Mouse (Mus musculus) limb, embryonic 12.5 days (tissue): Measurements from ENCODE around the gene Zwint. TPM values are rescaled to one million over a fixed set of nuclear protein-coding genes. Genes with fewer than 3 reads are reported as not detected.

Experiments used
- ATAC-seq: fragments of 200-750 bp; cut with Nextera tagmentation; 2 replicates; pipeline ENCODE4 v1.8.0; 2017; ENCODE audit warnings: low read depth, moderate TSS enrichment; ENCODE audit not compliant: insufficient number of reproducible peaks, insufficient read depth, low FRiP score, low TSS enrichment
- H3K27ac ChIP-seq: fragments of 300-500 bp; sonication (generic); 2 replicates; pipeline ENCODE4 v1.5.1; 2016; ENCODE audit warnings: mild to moderate bottlenecking, moderate library complexity
- H3K27me3 ChIP-seq: fragments of 300-500 bp; sonication (generic); 2 replicates; pipeline ENCODE4 v1.6.1; 2016; ENCODE audit warnings: mild to moderate bottlenecking, moderate library complexity
- H3K36me3 ChIP-seq: fragments of 300-500 bp; sonication (generic); 2 replicates; pipeline ENCODE4 v1.6.1; 2016; ENCODE audit warnings: mild to moderate bottlenecking, moderate library complexity
- H3K4me1 ChIP-seq: fragments of 300-500 bp; sonication (generic); replicated peaks from 2 replicates; pipeline ENCODE4 v1.6.1; 2016
- H3K4me2 ChIP-seq: fragments of 300-500 bp; sonication (generic); 2 replicates; pipeline ENCODE4 v1.6.1; 2016; ENCODE audit warnings: mild to moderate bottlenecking, moderate library complexity
- H3K4me3 ChIP-seq: fragments of 300-500 bp; sonication (generic); replicated peaks from 2 replicates; pipeline ENCODE4 v1.5.1; 2016; ENCODE audit warnings: mild to moderate bottlenecking
- H3K9ac ChIP-seq: fragments of 300-500 bp; sonication (generic); replicated peaks from 2 replicates; pipeline ENCODE4 v1.6.1; 2016; ENCODE audit warnings: mild to moderate bottlenecking, moderate library complexity
- H3K9me3 ChIP-seq: fragments of 300-500 bp; sonication (generic); 2 replicates; pipeline ENCODE4 v1.6.1; 2016; ENCODE audit warnings: mild to moderate bottlenecking, moderate library complexity
- WGBS: fragments of 180-500 bp; shearing (Covaris S2); methylation state at CpG from one replicate; pipeline ENCODE4 v1.1.7; 2016; 5-methylcytosine and 5-hydroxymethylcytosine counted together
- polyA plus RNA-seq: library from polyadenylated mRNA; unstranded; fragments of >200 nt; fragmentation: Nextera tagmentation; extraction: Ambion mirVana; gene quantifications from 2 replicates; pipeline ENCODE4 v1.2.1, GENCODE M21; 2016

Zwint gene
- polyA plus RNA-seq = 283 and 284 TPM in 2 replicates

GRCm38 (mm10) chr10:72654270-72655016 lies at the start of gene Zwint:
Gene Zwint (plus strand): TSS chr10:72654845.
- 2% methylated on average over 36 of the region's 36 CpGs for WGBS
- peak; percentile 98 for ATAC-seq
- Histone ChIP-seq H3K4me3 (peak within 1 kb of the TSS; percentile 77), H3K9ac (peak within 1 kb of the TSS; percentile 75), H3K27me3 (no peaks in the 10 kb centered on the region), H3K4me2 (peak within 1 kb of the TSS; percentile 75), H3K27ac (peak within 1 kb of the TSS; percentile 92), H3K9me3 (no peaks in the 10 kb centered on the region), H3K4me1 (peaks cover 10% of the 10 kb centered on the region), H3K36me3 (peaks cover 31% of the 10 kb centered on the region)

DNA sequence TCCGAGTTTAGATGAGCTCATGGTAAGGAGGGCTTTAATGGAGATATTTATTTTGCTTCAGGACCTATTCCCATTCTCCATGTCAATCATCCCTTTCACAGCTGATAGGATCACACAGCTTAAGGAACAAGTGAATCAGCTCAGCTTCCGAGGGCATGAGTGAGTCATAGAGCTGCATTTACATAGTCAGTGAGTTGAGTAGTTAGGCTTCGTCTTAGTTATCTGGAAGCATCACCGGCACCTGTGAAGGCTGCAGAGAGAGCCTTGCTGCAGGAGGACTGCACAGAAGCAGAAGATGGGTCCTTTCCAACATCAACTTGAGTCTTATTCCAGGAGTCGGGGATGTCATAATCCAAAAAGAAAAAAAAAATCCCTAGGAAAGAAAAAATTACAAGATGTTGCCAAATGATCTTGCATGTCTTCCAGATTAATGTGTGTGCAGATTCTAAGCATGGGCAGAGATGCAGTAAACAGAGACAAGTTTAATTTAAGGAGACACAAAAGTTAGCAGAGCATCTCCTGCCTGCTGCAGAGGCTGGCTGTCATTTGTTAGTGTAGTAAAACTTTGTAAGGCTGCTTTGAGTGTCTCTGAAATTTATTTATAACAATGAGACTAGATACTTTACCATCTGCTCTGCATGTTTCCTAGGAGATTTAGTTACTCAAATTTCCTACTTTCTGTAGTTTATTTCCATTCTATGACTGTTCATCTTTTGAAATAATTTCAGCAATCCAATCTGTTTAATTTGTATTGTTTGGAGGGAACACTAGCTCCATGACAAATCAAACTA lies 41.3 kb upstream of the Zwint start:
- H3K4me3 ChIP-seq = no peak overlapping the region
- ATAC-seq = no peak
- 90% methylated on average over 5 of the region's 5 CpGs for WGBS

GRCm38 (mm10) chr10:72616153-72616552 lies 38.5 kb upstream of the Zwint start:
- no peaks in the 10 kb centered on the region for H3K4me1 ChIP-seq
- H3K9ac ChIP-seq = no peak overlapping the region
- H3K36me3 ChIP-seq = no peaks in the 10 kb centered on the region
- 25% methylated on average over 2 of the region's 2 CpGs for WGBS
- H3K27ac ChIP-seq = no peak overlapping the region
- H3K4me2 ChIP-seq = no peak overlapping the region
- no peak for ATAC-seq
- H3K9me3 ChIP-seq = peaks cover 3% of the 10 kb centered on the region; the same call in 1 of the 2 replicates
- H3K4me3 ChIP-seq = no peak overlapping the region
- H3K27me3 ChIP-seq = no peaks in the 10 kb centered on the region

More for the DNA sequence above, 41.3 kb upstream of the Zwint start:
- Histone ChIP-seq H3K4me2 (no peak overlapping the region), H3K4me1 (no peaks in the 10 kb centered on the region), H3K36me3 (no peaks in the 10 kb centered on the region), H3K27me3 (no peaks in the 10 kb centered on the region), H3K9ac (no peak overlapping the region), H3K27ac (no peak overlapping the region), H3K9me3 (peaks cover 3% of the 10 kb centered on the region; the same call in 1 of the 2 replicates)

- no peak for ATAC-seq
- WGBS = 37% methylated on average over 2 of the region's 2 CpGs
- no peak overlapping the region for H3K27ac ChIP-seq
These were observed 34.1 kb upstream of the Zwint start for GRCm38 (mm10) chr10:72620527-72620926.

DNA sequence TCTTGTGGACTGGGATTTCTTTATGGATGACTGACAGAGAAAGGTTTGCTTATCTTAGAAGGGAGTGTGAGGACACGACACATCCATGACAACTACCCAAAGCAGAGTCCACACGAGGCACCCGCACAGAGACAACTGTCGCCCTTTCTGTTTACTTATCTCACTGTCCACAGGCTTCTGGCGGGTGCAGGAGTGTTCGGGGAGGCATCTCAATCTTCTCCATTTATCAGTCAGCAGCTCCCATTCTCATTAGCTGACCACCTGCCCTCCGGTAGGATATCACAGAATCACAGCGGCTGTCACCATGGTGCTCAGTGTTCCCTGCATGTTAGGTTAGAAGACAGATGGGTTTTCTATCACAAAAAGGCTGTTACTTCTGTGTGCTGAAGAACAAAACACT lies 31.1 kb upstream of the Zwint start:
- 81% methylated on average over 8 of the region's 8 CpGs for WGBS
- ATAC-seq = no peak
- H3K27me3 ChIP-seq = no peaks in the 10 kb centered on the region
- H3K9ac ChIP-seq = no peak overlapping the region
- no peak overlapping the region for H3K27ac ChIP-seq
- no peak overlapping the region for H3K4me2 ChIP-seq
- H3K4me1 ChIP-seq = no peaks in the 10 kb centered on the region
- no peak overlapping the region for H3K4me3 ChIP-seq
- H3K36me3 ChIP-seq = no peaks in the 10 kb centered on the region
- no peaks in the 10 kb centered on the region for H3K9me3 ChIP-seq

More at GRCm38 (mm10) chr10:72620527-72620926, 34.1 kb upstream of the Zwint start:
- Histone ChIP-seq H3K4me3 (no peak overlapping the region), H3K9ac (no peak overlapping the region), H3K27me3 (no peaks in the 10 kb centered on the region), H3K4me1 (no peaks in the 10 kb centered on the region), H3K4me2 (no peak overlapping the region), H3K9me3 (no peaks in the 10 kb centered on the region), H3K36me3 (no peaks in the 10 kb centered on the region)

GRCm38 (mm10) chr10:72634125-72634524 lies 20.5 kb upstream of the Zwint start:
- no peak for ATAC-seq
- H3K9me3 ChIP-seq = no peaks in the 10 kb centered on the region
- no peaks in the 10 kb centered on the region for H3K27me3 ChIP-seq
- no peak overlapping the region for H3K4me2 ChIP-seq
- H3K4me3 ChIP-seq = no peak overlapping the region
- H3K4me1 ChIP-seq = peaks cover 5% of the 10 kb centered on the region; the same call in 1 of the 2 replicates
- H3K9ac ChIP-seq = no peak overlapping the region
- 46% methylated on average over 5 of the region's 5 CpGs for WGBS
- H3K36me3 ChIP-seq = no peaks in the 10 kb centered on the region
- H3K27ac ChIP-seq = no peak overlapping the region

- no peak for ATAC-seq
- Histone ChIP-seq H3K9me3 (no peaks in the 10 kb centered on the region), H3K9ac (no peak overlapping the region), H3K27ac (no peak overlapping the region), H3K36me3 (no peaks in the 10 kb centered on the region), H3K4me3 (no peak overlapping the region), H3K4me1 (peaks cover 5% of the 10 kb centered on the region), H3K4me2 (no peak overlapping the region), H3K27me3 (no peaks in the 10 kb centered on the region)
- WGBS = 66% methylated on average over 6 of the region's 6 CpGs
These were observed 3.8 kb upstream of the Zwint start for GRCm38 (mm10) chr10:72650867-72651266.

- Histone ChIP-seq H3K4me1 (peaks cover 10% of the 10 kb centered on the region), H3K36me3 (peaks cover 25% of the 10 kb centered on the region), H3K9ac (no peak overlapping the region), H3K27ac (no peak overlapping the region), H3K4me3 (no peak overlapping the region), H3K27me3 (no peaks in the 10 kb centered on the region), H3K9me3 (no peaks in the 10 kb centered on the region), H3K4me2 (peak overlapping the region; percentile 75)
- 52% methylated on average over 2 of the region's 2 CpGs for WGBS
- ATAC-seq = no peak
These were observed 848 bp upstream of the Zwint start for GRCm38 (mm10) chr10:72653797-72654196.

DNA sequence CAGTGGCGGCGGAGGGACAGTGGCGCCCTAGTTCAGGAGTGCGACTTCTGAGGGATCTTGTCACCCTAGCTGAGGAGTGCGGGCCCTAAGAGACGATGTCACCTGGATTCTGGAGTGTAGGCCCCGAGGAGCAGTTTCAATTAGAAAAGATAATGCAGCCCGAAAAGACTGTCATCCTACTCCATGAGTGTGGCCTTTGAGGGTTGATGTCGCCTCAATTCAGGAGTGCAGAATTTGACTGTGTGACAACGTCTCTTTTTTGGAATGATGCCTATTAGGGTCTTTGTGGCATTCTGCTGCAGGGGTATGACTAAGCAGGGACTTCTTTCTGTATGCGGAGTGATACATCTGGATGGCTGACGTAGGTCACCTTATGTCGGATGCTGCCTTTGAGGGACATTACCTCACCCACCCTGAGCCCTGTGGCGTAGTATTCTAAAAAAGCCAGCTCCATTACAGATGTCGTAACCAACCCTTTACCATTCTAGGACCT lies 418 bp downstream of the Zwint start:
- peak; percentile 79 for ATAC-seq
- WGBS = 2% methylated on average over 15 of the region's 15 CpGs

DNA sequence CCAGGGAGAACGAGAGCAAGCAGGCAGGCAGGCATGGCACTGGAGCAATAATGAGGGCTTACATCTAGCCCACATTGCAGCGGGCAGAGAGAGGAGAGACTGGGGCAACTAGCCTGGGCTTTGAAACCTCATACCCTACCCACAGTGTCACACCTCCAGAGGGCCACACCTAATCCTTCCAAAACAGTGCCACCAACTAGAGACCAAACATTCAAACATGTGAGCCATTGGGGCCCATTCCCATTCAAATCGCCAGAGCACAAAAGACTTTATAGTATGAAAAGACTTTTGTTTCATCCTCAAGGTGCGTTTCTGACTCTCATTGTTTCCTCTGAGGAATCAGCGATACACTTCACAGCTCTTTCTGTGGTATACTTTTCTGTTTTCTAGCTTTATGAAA lies 4.6 kb downstream of the Zwint start:
- ATAC-seq = no peak
- Histone ChIP-seq H3K4me3 (no peak overlapping the region), H3K9me3 (no peaks in the 10 kb centered on the region), H3K27me3 (no peaks in the 10 kb centered on the region), H3K4me2 (no peak overlapping the region), H3K27ac (no peak overlapping the region), H3K9ac (no peak overlapping the region), H3K36me3 (peaks cover 71% of the 10 kb centered on the region), H3K4me1 (peaks cover 10% of the 10 kb centered on the region)
- WGBS = 91% methylated on average over 5 of the region's 5 CpGs

More for the DNA sequence above, 418 bp downstream of the Zwint start:
- no peaks in the 10 kb centered on the region for H3K27me3 ChIP-seq
- H3K9ac ChIP-seq = peak overlapping the region; percentile 75
- H3K4me3 ChIP-seq = peak overlapping the region; percentile 77
- peaks cover 37% of the 10 kb centered on the region for H3K36me3 ChIP-seq
- H3K27ac ChIP-seq = peak overlapping the region; percentile 92
- no peaks in the 10 kb centered on the region for H3K9me3 ChIP-seq
- peaks cover 10% of the 10 kb centered on the region for H3K4me1 ChIP-seq
- peak overlapping the region; percentile 75 for H3K4me2 ChIP-seq

DNA sequence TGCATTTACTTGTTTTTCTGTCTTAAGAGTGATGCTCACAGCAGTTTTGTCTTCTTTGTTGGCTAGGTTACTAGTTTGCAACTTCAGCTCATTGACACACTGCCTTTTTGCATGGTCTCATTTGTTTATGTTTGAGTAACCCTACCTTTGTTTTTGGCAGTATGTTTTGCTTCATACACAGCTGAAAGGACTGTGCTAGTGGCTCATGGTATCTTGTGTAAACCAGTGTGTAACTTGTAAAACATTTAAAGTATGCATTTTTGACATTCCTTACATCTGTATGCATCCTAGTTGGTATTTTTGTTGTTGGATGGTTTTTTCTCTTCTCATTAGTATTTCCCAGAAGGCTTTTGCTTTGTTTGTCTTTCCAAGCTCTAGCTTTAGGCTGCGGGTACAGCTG lies 5.7 kb downstream of the Zwint start:
- WGBS = 93% methylated on average over 1 of the region's 1 CpGs
- Histone ChIP-seq H3K4me2 (no peak overlapping the region), H3K36me3 (peaks cover 82% of the 10 kb centered on the region), H3K9ac (no peak overlapping the region), H3K4me3 (no peak overlapping the region), H3K27ac (no peak overlapping the region), H3K9me3 (no peaks in the 10 kb centered on the region), H3K4me1 (peaks cover 10% of the 10 kb centered on the region), H3K27me3 (no peaks in the 10 kb centered on the region)
- no peak for ATAC-seq
